Mouse (Mus musculus) mouse trophoblast stem cell (cell line): ENCODE measurements around the gene Enpp5.

Source experiments
- in situ Hi-C, 2 experiments: fragments of 300-500 bp; cut with MseI, MboI; formaldehyde crosslinking; loops; 2 replicates in 1 of 2; 3 replicates in 1 of 2; pipeline ENCODE4 v1.15.1; 2025

Enpp5 gene

DNA sequence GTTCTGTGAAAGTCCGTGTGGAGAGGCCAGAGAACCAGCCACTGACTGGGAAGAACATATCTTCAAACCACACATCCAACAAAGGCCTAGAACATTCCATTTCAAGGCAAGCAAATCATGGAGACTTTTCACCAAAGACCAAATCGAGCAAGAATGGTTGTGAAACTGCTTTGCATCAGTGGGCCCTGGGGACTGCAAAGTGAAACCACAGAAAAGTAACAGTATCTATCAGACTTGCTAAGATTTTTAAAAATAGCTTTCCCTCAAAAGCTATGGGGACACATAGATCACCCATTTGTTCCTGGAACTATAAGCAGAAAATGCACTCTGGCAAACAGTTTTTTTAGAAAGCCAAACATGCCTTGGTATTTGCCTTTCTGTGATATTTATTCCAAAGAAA is 12.3 kb downstream of the Enpp5 start:
- in situ Hi-C loops, result no loop called here

DNA sequence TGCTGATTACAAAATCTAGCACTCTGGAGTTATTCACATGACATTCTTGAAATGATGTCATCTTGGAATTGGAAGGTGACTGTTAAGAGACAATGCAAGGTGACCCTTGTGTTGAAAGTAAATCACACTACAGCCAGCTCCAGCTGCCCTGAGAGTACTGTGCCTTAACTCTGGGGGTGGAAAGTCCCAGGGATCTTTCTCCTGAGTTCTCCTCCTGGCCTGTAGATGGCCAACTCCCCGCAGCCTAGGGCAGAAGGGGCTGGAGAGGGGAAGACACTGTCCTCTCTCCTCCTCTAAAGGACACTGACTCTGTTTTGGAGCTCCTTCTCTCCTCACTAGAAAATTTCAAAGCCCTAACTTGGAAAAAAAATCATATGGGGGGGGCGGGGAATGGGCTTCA is 12.9 kb downstream of the Enpp5 start:
- in situ Hi-C loops, result no loop called here

DNA sequence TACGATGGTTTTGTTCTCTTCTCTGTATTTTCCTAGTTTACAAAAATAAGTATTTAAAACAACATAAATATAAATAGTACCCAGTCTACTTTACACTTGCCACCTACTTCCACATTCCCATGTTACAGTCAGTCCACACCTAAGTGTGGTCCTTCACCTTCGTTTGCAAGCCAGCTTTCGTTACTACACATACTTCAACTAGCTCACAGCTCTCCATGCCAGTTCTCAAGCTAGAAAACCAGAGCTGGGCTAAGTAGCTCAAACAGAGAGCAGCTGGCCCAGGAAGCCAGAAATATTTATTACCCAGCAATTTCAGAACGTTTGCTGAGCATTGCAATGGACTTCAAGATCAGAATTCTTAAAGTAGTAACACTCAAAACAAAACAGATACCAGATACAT is 21.9 kb downstream of the Enpp5 start:
- in situ Hi-C loops, result no loop called here

DNA sequence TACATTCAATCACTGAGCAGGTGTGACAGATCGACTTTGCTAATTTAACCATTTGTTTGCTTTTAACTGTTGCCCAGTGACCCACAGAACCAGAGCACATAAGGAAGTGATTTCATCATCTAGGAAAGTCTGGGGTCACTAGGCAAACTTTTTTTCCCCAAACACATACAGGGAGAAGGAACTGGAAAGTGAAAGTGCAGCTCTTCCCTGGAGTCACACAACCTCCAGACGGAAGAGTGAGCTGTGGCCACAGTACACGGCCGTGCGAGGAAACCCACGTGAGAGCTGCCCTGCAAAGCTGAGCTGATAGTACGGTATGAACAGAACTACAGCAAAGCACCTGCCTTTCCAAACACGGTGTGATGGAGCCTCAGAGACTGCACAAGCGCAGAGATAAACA is 22.3 kb downstream of the Enpp5 start:
- in situ Hi-C loops, result no loop called here

DNA sequence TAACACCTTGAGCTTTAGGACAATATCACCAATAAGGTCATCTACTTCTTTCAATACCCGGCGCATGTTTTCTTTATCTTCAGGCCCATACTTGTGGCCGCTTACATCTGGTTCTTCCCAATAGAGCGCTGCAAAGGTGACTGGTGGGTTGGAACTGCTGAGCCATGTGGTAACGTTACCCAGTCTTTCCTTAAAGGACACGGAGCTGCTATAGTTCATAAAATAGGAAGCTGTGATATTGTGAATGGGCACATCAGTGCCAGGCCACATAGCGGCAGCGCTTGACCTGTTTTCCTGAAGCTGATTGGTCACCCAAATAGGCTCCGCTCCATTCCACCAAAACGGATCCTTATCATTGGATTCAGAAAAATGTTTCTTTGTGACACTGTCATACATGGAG is 23.3 kb downstream of the Enpp5 start:
- in situ Hi-C loops, result no loop called here

DNA sequence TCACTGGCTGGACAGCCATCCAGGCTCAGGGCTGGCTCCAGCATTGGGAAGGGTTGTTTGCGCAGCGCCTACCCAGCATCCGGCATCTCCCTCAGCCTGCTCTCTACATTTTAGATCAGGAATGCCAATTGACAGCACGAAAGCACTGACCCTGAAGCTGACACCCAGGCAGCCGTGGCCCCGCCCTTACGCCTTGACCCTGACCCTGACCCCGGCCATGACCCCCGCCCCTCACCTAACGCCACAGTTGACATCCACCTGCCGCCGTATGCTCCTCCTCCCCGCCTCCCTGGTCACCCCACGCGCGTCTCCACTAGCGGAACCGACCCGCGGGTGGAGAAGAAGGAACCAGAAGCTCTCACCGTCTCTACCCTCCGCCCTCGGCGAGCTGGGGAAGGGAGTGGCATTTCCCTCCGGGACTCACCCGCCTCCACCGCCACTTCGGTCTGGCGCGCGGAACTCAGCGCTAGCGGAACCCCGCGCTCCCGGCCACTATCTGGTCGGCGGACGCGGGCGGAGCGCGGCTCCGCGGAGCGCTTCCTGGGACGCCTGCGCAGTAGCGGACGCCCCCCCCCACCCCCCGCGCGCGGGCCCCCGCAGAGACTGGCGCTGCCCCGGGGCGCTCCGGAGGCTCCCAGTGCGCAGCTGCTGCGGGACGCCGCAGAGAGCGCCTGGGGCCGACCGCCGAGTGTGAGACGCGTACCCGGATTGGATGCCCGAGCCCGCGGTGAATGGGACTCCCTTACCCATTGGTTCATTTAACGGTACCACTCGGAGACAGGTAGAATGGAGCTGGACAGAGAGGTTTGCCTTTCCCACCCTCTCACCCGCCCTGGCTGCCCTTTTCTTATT is 26.9 kb downstream of the Enpp5 start, which contains the start of gene Enpp4:
Gene Enpp4, minus strand, starts transcription at position 523 of the 852 bp plus-strand sequence.
- in situ Hi-C loops, result no loop called here

DNA sequence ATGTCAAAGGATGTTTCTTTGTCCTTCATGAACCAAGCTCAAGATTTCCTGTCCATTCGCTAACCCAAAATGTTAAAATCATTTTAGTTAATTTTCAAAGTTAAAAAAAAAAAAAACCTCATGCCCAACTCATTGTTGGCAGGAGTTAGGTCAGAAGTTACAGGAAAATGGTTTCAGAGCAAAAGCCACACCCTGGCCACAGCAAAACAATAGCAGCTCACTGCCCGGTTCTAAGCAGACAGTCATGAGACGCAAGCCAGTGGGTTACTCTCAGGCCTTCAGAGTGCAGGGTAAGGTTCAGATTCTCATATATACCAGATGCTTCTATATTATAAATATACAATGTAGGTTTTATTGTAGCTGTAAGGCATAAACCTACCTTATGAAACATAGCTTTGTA is 29.7 kb downstream of the Enpp5 start:
- in situ Hi-C loops, result no loop called here

DNA sequence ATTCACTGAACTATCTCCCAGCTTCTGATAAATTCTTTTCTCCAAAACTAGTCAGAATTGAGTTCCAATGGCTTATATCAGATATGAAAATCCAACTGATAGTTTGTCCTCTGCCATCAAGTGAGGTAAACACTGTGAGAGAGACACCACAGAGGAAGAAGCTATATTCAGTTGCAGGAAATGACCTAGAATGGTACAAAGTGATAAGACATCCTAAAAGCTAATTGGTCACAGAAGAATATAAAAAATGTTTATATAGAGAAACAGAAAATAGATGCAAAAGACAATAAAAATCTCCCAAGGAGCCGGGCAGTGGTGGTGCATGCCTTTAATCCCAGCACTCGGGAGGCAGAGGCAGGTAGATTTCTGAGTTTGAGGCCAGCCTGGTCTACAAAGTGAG is 38.0 kb downstream of the Enpp5 start:
- in situ Hi-C loops, result no loop called here

DNA sequence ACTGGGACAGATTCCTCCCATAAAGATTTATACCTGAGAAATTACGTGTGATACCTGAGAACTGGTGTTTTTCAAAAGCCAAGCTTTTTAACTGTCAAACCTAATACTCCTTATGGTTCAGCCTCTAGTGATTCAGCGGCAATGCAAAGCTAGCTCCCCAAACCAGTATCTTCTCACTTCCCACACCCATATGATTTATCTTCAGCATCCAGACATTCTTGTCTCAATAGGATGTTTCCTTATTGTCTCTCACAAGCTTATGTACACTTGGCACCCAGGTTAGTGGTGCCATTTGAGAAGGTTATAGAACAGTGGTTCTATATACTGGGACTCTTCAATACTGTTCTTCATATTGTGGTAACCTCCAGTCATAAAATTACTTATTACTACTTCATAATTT is 39.1 kb downstream of the Enpp5 start:
- in situ Hi-C loops, result no loop called here

DNA sequence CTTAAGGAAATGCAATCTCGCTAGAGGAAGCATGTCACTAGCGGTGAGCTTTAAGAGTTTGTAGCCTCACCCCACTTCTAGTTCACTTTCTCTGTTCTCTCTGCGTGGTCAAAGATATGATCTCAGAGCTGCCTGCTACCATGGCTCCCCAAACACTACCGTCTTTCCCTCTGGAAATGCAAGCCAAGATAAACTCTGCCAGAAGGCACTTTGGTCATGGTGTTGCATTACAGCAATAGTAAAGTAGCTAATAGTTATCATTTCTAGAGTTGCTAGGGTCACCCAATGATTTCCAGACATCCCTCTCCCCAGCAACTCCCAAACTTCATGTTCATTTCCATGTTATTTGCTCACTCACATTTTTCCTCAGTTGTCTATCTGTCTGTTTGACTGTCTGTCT is 39.6 kb downstream of the Enpp5 start:
- in situ Hi-C loops, result no loop called here

DNA sequence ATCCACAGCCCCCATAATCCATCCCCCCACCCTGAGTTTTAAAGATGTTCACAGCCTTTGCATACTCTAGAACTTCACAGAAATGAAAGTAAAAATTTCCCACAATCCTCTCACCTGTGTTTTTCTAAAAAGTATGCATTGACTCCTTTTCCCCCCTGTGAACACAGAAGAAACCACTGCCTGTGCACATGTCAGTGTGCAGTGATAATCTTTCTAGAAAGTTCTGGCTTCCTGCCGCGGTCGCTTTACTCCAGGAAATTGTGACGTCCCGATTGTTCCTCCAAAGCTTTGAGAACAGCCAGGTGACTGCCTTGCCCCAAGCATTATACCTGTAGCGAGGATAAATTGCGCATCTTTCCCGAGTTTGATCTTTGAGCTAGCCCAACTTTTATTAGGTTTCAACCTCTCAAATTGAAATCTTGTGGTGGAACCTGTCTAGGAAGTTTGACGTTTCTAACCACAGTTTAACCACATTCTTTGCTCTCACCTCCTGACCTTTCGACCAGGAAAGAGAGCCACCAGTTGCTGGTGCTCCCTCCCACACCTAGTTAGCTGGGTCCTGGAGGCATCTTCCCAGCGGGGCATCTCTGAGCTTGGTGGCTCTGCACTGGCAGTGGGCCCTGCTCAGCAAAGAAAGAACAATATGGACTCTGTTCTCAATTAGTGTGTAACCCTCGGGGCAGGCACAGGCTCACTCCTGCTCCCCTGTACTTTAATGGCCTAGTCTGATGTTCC is 42.9 kb downstream of the Enpp5 start:
- in situ Hi-C loops, result loop anchor here (10.0 kb wide), 1 partner anchor 237 kb away; no protein-coding TSS in a partner anchor

DNA sequence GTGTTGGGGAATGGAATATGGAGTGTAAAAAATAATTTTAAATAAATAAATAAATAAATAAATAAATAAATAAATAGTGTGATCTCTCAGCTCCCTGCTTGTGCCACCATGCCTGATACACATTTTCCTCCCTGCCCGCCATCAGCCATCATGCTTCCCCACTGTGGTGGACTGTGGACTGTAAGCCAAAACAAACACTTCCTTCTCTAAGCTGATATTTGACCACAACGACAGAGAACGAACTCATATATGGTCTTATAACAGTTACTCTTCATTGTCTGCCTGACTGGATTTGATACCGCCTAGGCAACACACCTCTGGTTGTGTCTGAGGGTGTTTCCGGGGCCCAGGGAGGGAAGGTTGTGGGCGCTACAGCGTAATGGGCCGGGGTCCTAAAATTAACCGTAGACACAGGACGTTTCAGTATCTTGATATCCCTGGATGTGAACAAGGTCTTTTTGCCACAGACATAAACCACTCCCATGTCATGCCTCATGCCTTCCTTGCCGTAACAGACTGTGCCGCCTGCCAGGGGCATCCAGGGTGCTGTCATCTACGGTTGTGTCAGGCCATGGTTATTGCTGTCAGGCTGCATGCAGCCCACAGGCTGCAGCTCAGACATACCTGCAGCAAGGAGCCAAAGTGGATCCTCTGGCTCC is 50.6 kb downstream of the Enpp5 start:
- in situ Hi-C loops, result loop anchor here (10.0 kb wide), 1 partner anchor 244 kb away; no protein-coding TSS in a partner anchor

DNA sequence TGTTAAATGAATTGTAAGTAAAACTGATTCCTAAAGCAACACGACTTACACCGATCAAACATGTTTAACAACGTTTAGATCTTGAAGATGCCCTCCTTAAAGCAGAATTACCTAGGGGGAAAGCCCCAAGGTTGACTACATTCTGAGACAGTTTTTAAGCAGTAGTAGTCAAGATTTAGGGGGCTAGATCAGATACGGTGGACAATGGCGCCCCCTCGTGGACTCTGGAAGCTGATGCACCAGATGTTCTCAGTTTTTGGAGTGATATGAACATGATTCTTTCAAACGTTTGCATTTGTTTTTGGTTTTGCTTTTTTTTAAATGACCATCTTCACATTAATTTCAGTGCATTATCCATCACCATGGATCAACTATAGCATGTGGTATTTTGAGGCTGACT is 51.8 kb downstream of the Enpp5 start:
- in situ Hi-C loops, result loop anchor here in 1 of 2 experiments (5.0 kb wide), 1 partner anchor 53 kb away; the partner anchor contains the start of gene Enpp5

DNA sequence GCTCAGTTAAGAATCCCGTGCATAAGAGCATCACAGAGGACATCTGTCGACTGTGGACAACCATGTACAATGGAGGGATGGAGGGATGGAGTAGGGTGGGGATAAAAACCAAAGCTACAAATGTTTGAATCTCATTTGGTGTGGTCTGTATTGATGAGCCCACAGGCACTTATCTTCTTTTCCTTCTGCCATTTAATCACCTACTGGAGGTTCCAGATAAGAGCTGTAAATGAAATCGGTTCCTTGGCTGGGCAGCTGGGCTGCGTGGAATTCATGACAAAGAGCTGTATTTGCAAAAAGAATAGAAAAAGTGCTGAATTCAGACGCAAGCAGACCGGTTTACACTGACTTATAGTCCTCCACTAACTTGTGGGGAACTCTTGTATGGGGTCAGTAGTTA is 55.5 kb downstream of the Enpp5 start:
- in situ Hi-C loops, result loop anchor here in 1 of 2 experiments (5.0 kb wide), 1 partner anchor 57 kb away; the partner anchor contains the start of gene Enpp5

DNA sequence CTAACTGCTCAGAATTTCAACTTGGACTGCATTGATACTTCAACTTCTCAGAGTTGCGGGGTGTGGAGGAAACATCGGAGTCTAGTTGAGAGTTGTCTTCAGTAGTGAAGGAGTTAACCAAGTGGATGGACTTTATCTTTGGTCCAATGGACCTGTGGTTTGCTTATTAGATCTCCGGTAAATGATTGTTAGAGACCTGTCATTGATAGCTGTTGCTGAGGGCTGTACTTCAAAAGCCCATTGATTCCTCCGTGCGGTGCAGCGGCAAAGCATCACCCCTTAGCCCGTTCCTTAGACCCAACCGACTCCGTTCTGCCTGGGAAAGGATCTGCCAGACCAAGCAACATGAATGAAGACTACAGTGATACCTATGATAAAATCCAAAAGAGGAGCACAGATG is 55.9 kb downstream of the Enpp5 start:
- in situ Hi-C loops, result loop anchor here in 1 of 2 experiments (5.0 kb wide), 1 partner anchor 57 kb away; the partner anchor contains the start of gene Enpp5

DNA sequence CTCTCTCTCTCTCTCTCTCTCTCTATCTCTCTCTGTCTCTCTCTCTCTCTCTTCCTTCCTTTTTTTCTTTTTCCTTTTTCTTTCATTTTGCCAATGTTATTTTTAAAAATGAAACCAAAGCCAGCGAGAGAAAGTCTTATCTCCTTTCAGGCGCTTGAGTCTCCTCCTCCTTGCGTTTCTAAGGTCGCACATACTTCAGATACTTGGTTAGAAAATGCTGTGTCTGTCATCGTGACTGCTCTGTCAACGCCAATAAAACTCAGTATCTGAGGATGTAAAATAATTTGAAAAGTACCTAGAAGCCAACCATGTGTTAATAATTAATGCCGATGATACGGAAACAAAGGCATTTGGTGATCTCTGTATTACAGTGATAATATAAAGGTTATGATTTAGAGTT is 57.4 kb downstream of the Enpp5 start:
- in situ Hi-C loops, result no loop called here
